Mouse (Mus musculus): ENCODE data around the gene Olfr397.

GRCm38 (mm10) chr11:73936377-73936776 is 24.2 kb upstream of the Olfr397 start, which contains the start of gene Olfr23:
- TF ChIP-seq CTCF (conservative IDR thresholded peaks at IDR 0.05; ENCODE audit: insufficient read depth, insufficient read length, low read depth, low read length): no peak
- TF ChIP-seq POLR2A (IDR thresholded peaks at IDR 0.05; ENCODE audit: low read depth, low read length): no peak

Data from kidney, adult 2 months (tissue).